Mouse (Mus musculus): ENCODE data around the gene Tmem167. TPM values are rescaled to one million over a fixed set of nuclear protein-coding genes. Genes with fewer than 3 reads are reported as not detected.

Tmem167 gene
- total RNA-seq, 2 experiments from 2014 or later, result 5.7 to 17.1 TPM

- ATAC-seq (replicated peaks; ENCODE audit: low FRiP score, poor library complexity, severe bottlenecking), result no peak
These were observed 82.5 kb downstream of the Tmem167 start for GRCm38 (mm10) chr13:90171390-90171789.

DNA sequence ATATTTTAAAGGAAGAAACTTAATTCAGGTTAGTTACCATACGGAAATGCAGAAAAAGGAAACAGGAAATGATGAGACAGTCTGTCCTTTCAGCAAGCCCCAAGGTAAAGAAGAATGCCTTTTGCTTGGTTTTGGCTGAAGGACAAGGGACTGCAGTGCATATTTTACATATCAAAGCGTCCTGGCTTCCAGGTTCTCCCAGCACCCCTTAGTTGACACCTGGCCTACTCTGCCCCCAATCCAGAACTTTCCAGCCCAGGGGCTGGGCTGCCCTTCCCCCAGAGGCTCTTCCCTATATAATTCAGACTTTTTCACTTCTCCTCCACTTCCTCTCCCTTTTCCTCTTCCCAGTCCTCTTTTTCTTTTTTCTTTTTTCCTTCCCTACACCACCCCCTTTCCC is 86.7 kb downstream of the Tmem167 start:
- ATAC-seq (replicated peaks; ENCODE audit: low FRiP score, poor library complexity, severe bottlenecking), result no peak

GRCm38 (mm10) chr13:90182262-90182661 is 93.3 kb downstream of the Tmem167 start:
- no peak for ATAC-seq (replicated peaks; ENCODE audit: low FRiP score, poor library complexity, severe bottlenecking)

- ATAC-seq (replicated peaks; ENCODE audit: low FRiP score, poor library complexity, severe bottlenecking), result no peak
These were observed 94.6 kb downstream of the Tmem167 start for GRCm38 (mm10) chr13:90183536-90183935.

- no peak for ATAC-seq (replicated peaks; ENCODE audit: low FRiP score, poor library complexity, severe bottlenecking)
These were observed 97.8 kb downstream of the Tmem167 start for GRCm38 (mm10) chr13:90186694-90187093.

- ATAC-seq (replicated peaks; ENCODE audit: low FRiP score, poor library complexity, severe bottlenecking), result no peak
These were observed 99.1 kb downstream of the Tmem167 start for GRCm38 (mm10) chr13:90188021-90188420.

DNA sequence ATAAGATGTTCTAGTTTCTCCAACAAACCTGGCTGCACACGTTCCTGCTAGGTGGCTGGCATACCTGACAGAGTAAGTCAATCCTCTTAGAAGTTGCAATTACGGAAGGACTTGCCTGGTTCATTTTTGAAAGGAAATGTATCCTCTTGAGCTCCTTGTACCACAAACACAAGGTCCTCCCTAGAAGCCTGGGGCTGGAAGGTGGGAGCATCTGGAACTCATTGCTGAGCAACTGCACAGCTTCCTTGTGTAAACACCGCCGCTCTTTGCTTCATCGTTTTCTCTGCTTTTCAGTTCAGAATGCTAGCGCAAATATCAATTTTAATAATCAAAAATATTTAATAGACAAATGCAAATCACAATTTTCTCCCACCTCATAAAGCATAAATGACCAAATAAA is 102.9 kb downstream of the Tmem167 start:
- no peak for ATAC-seq (replicated peaks; ENCODE audit: low FRiP score, poor library complexity, severe bottlenecking)

Other genes starting within 250 kb of the Tmem167 start
- 2.1 and 11.7 TPM in 2 replicates for gene Xrcc4, start 485 bp downstream of the Tmem167 start, total RNA-seq (2015; ENCODE audit: low replicate concordance)
- 6.1 and 7.6 TPM in 2 replicates for gene Xrcc4, start 485 bp downstream of the Tmem167 start, total RNA-seq (2017; ENCODE audit: low replicate concordance)

All from erythroblast, adult 5-6 weeks (primary cell).